Mouse (Mus musculus): ENCODE results near the gene Palb2. TPM values are rescaled to one million over a fixed set of nuclear protein-coding genes. Genes with fewer than 3 reads are reported as not detected.

Palb2 gene
- total RNA-seq, 2 experiments from 2014 or later = 0.94 to 1.5 TPM

Other genes with a start within 250 kb of the Palb2 start
- gene Cog7, start 151.3 kb downstream of the Palb2 start, total RNA-seq (2021) = 10 to 100 TPM; 17.2 to 17.5 TPM
- 10 to 100 TPM; 26.8 to 30.9 TPM for gene Gga2, start 111.8 kb downstream of the Palb2 start, total RNA-seq (2021)
- gene Ubfd1, start 65.8 kb downstream of the Palb2 start, total RNA-seq (2021) = 10 to 100 TPM; 34.7 to 36.0 TPM
- 10 to 100 TPM; 11.6 to 13.8 TPM for gene Ears2, start 65.7 kb downstream of the Palb2 start, total RNA-seq (2021)
- gene Ndufab1, start 31.1 kb downstream of the Palb2 start, total RNA-seq (2021) = 1,000 to 10,000 TPM; 1,629 to 1,738 TPM
- gene Dctn5, start 56 bp upstream of the Palb2 start, total RNA-seq (2021) = 10 to 100 TPM; 26.8 to 29.6 TPM
- gene Plk1, start 26.5 kb upstream of the Palb2 start, total RNA-seq (2021) = 1 to 10 TPM in 1 of 2 experiments, under 1 TPM in 1; 0.86 to 1.2 TPM
- gene Ern2, start 53.2 kb upstream of the Palb2 start, total RNA-seq (2021) = not detected
- gene Chp2, start 86.5 kb upstream of the Palb2 start, total RNA-seq (2021) = 1 to 10 TPM; 3.8 to 4.1 TPM
- gene Prkcb, start 155.8 kb upstream of the Palb2 start, total RNA-seq (2021) = 1 to 10 TPM; 3.2 to 4.9 TPM